Mouse (Mus musculus) bone marrow, adult 2 months (tissue): ENCODE results near the gene C1qtnf6. TPM values are rescaled to one million over a fixed set of nuclear protein-coding genes. Genes with fewer than 3 reads are reported as not detected.

Experiments used
- H3K27ac ChIP-seq: fragments of 200-500 bp; 2 replicates; pipeline ENCODE4 v1.5.1; 2012; ENCODE audit warnings: low read depth, mild to moderate bottlenecking, control low read depth, inconsistent platforms, low read length; ENCODE audit not compliant: control insufficient read depth, poor library complexity, insufficient read depth
- H3K4me1 ChIP-seq: fragments of 200-500 bp; 2 replicates; pipeline ENCODE4 v1.6.1; 2011; ENCODE audit warnings: low read length; ENCODE audit not compliant: control insufficient read depth, insufficient read depth
- H3K4me3 ChIP-seq: fragments of 200-500 bp; replicated peaks from 2 replicates; pipeline ENCODE3; 2011; ENCODE audit warnings: mild to moderate bottlenecking, low read depth, low read length, control low read depth; ENCODE audit not compliant: control insufficient read depth
- CTCF ChIP-seq: fragments of 200-500 bp; IDR thresholded peaks from 2 replicates; pipeline ENCODE4 v1.5.1; 2011; ENCODE audit warnings: low read length, control low read depth; ENCODE audit not compliant: control insufficient read depth, insufficient read depth
- POLR2A ChIP-seq: fragments of 200-500 bp; IDR thresholded peaks from 2 replicates; pipeline ENCODE4 v1.6.1; 2011; ENCODE audit warnings: low read depth, mild to moderate bottlenecking, control low read depth, low read length, borderline replicate concordance; ENCODE audit not compliant: control insufficient read depth
- WGBS: fragments of 180-500 bp; shearing (Covaris S2); methylation state at CpG from one replicate; pipeline ENCODE4 v1.1.7; 2018; 5-methylcytosine and 5-hydroxymethylcytosine counted together
- polyA plus RNA-seq: library from polyadenylated mRNA; stranded (reverse); fragments of >200 nt; gene quantifications from 2 replicates; pipeline ENCODE4 v1.2.4, GENCODE M21; 2011; ENCODE audit warnings: low replicate concordance; ENCODE audit not compliant: missing spikeins, insufficient read depth, insufficient read length

The C1qtnf6 gene
- polyA plus RNA-seq, 1 experiment, result 2.7 TPM

- no peaks in the 10 kb centered on the region for H3K4me1 ChIP-seq
- WGBS, result 92% methylated on average over 3 of the region's 3 CpGs
Measured at GRCm38 (mm10) chr15:78489248-78489647, 42.0 kb downstream of the C1qtnf6 start.

GRCm38 (mm10) chr15:78487066-78487465 lies 44.1 kb downstream of the C1qtnf6 start:
- TF ChIP-seq CTCF, result no peak
- no peak for TF ChIP-seq POLR2A
- H3K4me3 ChIP-seq, result no peak overlapping the region
- no peak overlapping the region for H3K27ac ChIP-seq
- H3K4me1 ChIP-seq, result no peaks in the 10 kb centered on the region
- WGBS, result 53% methylated on average over 4 of the region's 4 CpGs

More at GRCm38 (mm10) chr15:78489248-78489647, 42.0 kb downstream of the C1qtnf6 start:
- Histone ChIP-seq H3K4me3 (no peak overlapping the region), H3K27ac (no peak overlapping the region)
- TF ChIP-seq CTCF (no peak), POLR2A (no peak)

- Histone ChIP-seq H3K4me1 (no peaks in the 10 kb centered on the region), H3K4me3 (no peak overlapping the region), H3K27ac (no peak overlapping the region)
- 79% methylated on average over 1 of the region's 1 CpGs for WGBS
- no peak for TF ChIP-seq CTCF
- TF ChIP-seq POLR2A, result no peak
Measured at GRCm38 (mm10) chr15:78486564-78486963, 44.7 kb downstream of the C1qtnf6 start.

- 69% methylated on average over 4 of the region's 4 CpGs for WGBS
- Histone ChIP-seq H3K4me3 (no peak overlapping the region), H3K4me1 (no peaks in the 10 kb centered on the region), H3K27ac (no peak overlapping the region)
- TF ChIP-seq CTCF (no peak), POLR2A (no peak)
Measured at GRCm38 (mm10) chr15:78483311-78483710, 47.9 kb downstream of the C1qtnf6 start.

- TF ChIP-seq POLR2A (no peak), CTCF (no peak)
- Histone ChIP-seq H3K27ac (no peak overlapping the region), H3K4me3 (no peak overlapping the region), H3K4me1 (no peaks in the 10 kb centered on the region)
- 53% methylated on average over 3 of the region's 3 CpGs for WGBS
Measured at GRCm38 (mm10) chr15:78482518-78482917, 48.7 kb downstream of the C1qtnf6 start.

GRCm38 (mm10) chr15:78481448-78482000 lies 49.7 kb downstream of the C1qtnf6 start:
- WGBS, result 67% methylated on average over 9 of the region's 9 CpGs
- H3K4me1 ChIP-seq, result no peaks in the 10 kb centered on the region
- H3K27ac ChIP-seq, result no peak overlapping the region
- H3K4me3 ChIP-seq, result no peak overlapping the region
- TF ChIP-seq CTCF, result no peak
- TF ChIP-seq POLR2A, result no peak

GRCm38 (mm10) chr15:78480991-78481390 lies 50.2 kb downstream of the C1qtnf6 start:
- TF ChIP-seq CTCF (no peak), POLR2A (no peak)
- Histone ChIP-seq H3K27ac (no peak overlapping the region), H3K4me3 (no peak overlapping the region), H3K4me1 (no peaks in the 10 kb centered on the region)
- WGBS, result 15% methylated on average over 2 of the region's 2 CpGs

GRCm38 (mm10) chr15:78480111-78480510 lies 51.1 kb downstream of the C1qtnf6 start:
- WGBS, result 69% methylated on average over 7 of the region's 7 CpGs

GRCm38 (mm10) chr15:78479470-78479869 lies 51.7 kb downstream of the C1qtnf6 start:
- no peak for TF ChIP-seq POLR2A
- no peak for TF ChIP-seq CTCF
- H3K4me3 ChIP-seq, result no peak overlapping the region
- H3K4me1 ChIP-seq, result no peaks in the 10 kb centered on the region
- 76% methylated on average over 5 of the region's 5 CpGs for WGBS
- no peak overlapping the region for H3K27ac ChIP-seq

More at GRCm38 (mm10) chr15:78480111-78480510, 51.1 kb downstream of the C1qtnf6 start:
- TF ChIP-seq CTCF, result no peak
- TF ChIP-seq POLR2A, result no peak
- Histone ChIP-seq H3K27ac (no peak overlapping the region), H3K4me3 (no peak overlapping the region), H3K4me1 (no peaks in the 10 kb centered on the region)
